Mouse (Mus musculus) myocyte (in vitro differentiated cells): Measurements from ENCODE around the gene Timp3.

Experiments
- CEBPB ChIP-seq: IDR thresholded peaks from 2 replicates; pipeline ENCODE4 v1.6.1; 2011; ENCODE audit warnings: mild to moderate bottlenecking, moderate library complexity; ENCODE audit not compliant: poor library complexity, insufficient read depth, severe bottlenecking
- E2F4 ChIP-seq: IDR thresholded peaks from one replicate; pipeline ENCODE4 v1.6.1; 2011; ENCODE audit warnings: mild to moderate bottlenecking, control low read depth, moderate library complexity; ENCODE audit not compliant: insufficient read depth
- MYOG ChIP-seq, 3 experiments: IDR thresholded peaks; one replicate each; pipeline ENCODE4 v1.6.1; 2011; ENCODE audit warnings: control low read depth in 2 of 3, low read depth in 2 of 3, mild to moderate bottlenecking in 2 of 3; ENCODE audit not compliant: insufficient read length in 2 of 3, control insufficient read depth in 1 of 3, insufficient read depth in 1 of 3
- POLR2A ChIP-seq: IDR thresholded peaks from one replicate; pipeline ENCODE4 v1.6.1; 2011; ENCODE audit warnings: low read depth, mild to moderate bottlenecking, control low read depth, moderate library complexity; ENCODE audit not compliant: insufficient read length
- REST ChIP-seq: IDR thresholded peaks from one replicate; pipeline ENCODE4 v1.6.1; 2011; ENCODE audit warnings: mild to moderate bottlenecking, control low read depth, moderate library complexity; ENCODE audit not compliant: insufficient read depth, insufficient read length
- TCF12 ChIP-seq: IDR thresholded peaks from one replicate; pipeline ENCODE4 v1.6.1; 2011; ENCODE audit warnings: mild to moderate bottlenecking, control low read depth; ENCODE audit not compliant: poor library complexity, insufficient read depth, severe bottlenecking
- USF1 ChIP-seq: IDR thresholded peaks from one replicate; pipeline ENCODE4 v1.6.1; 2011; ENCODE audit warnings: low read depth, mild to moderate bottlenecking, control low read depth, moderate library complexity

DNA sequence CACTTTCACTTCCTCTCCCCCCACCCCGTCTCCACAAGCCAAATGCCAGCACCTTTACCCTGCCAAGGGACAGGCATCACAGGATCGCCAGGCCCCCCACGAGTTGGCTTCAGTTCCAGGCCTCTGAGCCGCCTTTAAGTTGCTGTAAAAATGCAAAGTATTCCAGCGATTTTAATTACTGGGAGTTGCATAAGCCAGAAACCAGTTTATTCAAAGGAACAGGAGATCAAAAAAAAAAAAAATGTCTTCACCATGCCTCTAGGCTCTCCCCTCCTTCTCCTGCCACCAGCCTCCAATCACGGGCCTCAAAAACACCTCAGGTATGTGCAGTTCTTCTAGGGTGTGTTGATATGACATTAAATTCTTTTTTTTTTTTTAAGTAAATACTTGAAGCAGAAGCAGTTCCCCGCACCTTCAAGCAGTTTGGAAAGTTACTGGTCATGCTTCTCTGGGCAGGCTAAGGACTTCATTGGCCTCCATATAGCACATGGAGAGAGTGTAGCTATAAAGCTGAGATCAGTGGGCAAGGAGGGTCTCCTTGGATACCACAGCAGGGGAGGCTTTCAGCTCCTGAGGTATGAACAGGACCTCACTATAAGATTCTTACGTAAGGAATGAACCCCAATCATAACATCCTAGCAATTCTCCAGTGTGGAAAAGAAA, 9.9 kb upstream of the Timp3 start:
- TF ChIP-seq POLR2A (no peak), E2F4 (no peak), MYOG (IDR thresholded peaks at IDR 0.05; ENCODE audit: control insufficient read depth in 1 of 3, insufficient read depth in 1 of 3, insufficient read length in 2 of 3, low read depth in 2 of 3) (no peak), TCF12 (no peak), USF1 (no peak), CEBPB (peak; percentile 75), REST (no peak)
